Mouse (Mus musculus): ENCODE measurements around the gene Wsb1.

Wsb1 gene

GRCm38 (mm10) chr11:79215539-79215938 lies 38.9 kb downstream of the Wsb1 start:
- DNase-seq (ENCODE audit: low spot score in 2 of 2): no peak

GRCm38 (mm10) chr11:79214015-79214418 lies 40.5 kb downstream of the Wsb1 start:
- DNase-seq (ENCODE audit: low spot score in 2 of 2): peak; percentile 83 to 90

GRCm38 (mm10) chr11:79209882-79210471 lies 44.5 kb downstream of the Wsb1 start:
- no peak for DNase-seq (ENCODE audit: low spot score in 2 of 2)

- DNase-seq (ENCODE audit: low spot score in 2 of 2): no peak
These were observed 45.4 kb downstream of the Wsb1 start for GRCm38 (mm10) chr11:79209113-79209512.

- DNase-seq (ENCODE audit: low spot score in 2 of 2): no peak
These were observed 46.0 kb downstream of the Wsb1 start for GRCm38 (mm10) chr11:79208462-79208861.

- DNase-seq (ENCODE audit: low spot score in 2 of 2): no peak
These were observed 46.8 kb downstream of the Wsb1 start for GRCm38 (mm10) chr11:79207691-79208090.

- no peak for DNase-seq (ENCODE audit: low spot score in 2 of 2)
These were observed 50.0 kb downstream of the Wsb1 start for GRCm38 (mm10) chr11:79204444-79204843.

- no peak for DNase-seq (ENCODE audit: low spot score in 2 of 2)
These were observed 54.0 kb downstream of the Wsb1 start for GRCm38 (mm10) chr11:79200502-79200901.

GRCm38 (mm10) chr11:79198562-79198961 lies 55.9 kb downstream of the Wsb1 start:
- DNase-seq (ENCODE audit: low spot score in 2 of 2): no peak

- DNase-seq (ENCODE audit: low spot score in 2 of 2): no peak
These were observed 56.6 kb downstream of the Wsb1 start for GRCm38 (mm10) chr11:79197846-79198235.

- DNase-seq (ENCODE audit: low spot score in 2 of 2): no peak
These were observed 57.3 kb downstream of the Wsb1 start for GRCm38 (mm10) chr11:79196876-79197845.

GRCm38 (mm10) chr11:79196196-79196869 lies 58.1 kb downstream of the Wsb1 start:
- DNase-seq (ENCODE audit: low spot score in 2 of 2): no peak

- no peak for DNase-seq (ENCODE audit: low spot score in 2 of 2)
These were observed 62.3 kb downstream of the Wsb1 start for GRCm38 (mm10) chr11:79192176-79192575.

- peak; percentile 72 to 77 for DNase-seq (ENCODE audit: low spot score in 2 of 2)
These were observed 63.3 kb downstream of the Wsb1 start for GRCm38 (mm10) chr11:79191214-79191613.

GRCm38 (mm10) chr11:79190257-79190656 lies 64.2 kb downstream of the Wsb1 start:
- DNase-seq (ENCODE audit: low spot score in 2 of 2): no peak

All from right cerebral cortex, postnatal 10 days (tissue).